Mouse (Mus musculus) c-Kit-negative CD71-positive TER-119-positive erythroid progenitor cells, embryonic 14.5 days (primary cell): ENCODE data around the gene Lamc1.
A peak's percentile ranks its signal among the peaks of the same experiment; 100 is the strongest.
"Not testable (repeated sequence)": the region's sequence is repeated elsewhere in the genome, so short reads cannot be mapped to it uniquely, and the experiment has no call there.

Source experiments
- DNase-seq: peaks from one replicate; pipeline ENCODE4 v3.0.0-alpha.2; 2013; ENCODE audit warnings: low read depth, low spot score

Lamc1 gene

GRCm38 (mm10) chr1:153332444-153333295 is at the start of gene Lamc1:
Gene Lamc1, minus strand, starts transcription at chr1:153332786.
- peak; percentile 12 for DNase-seq

- no peak for DNase-seq
Observed at GRCm38 (mm10) chr1:153380746-153381282, 48.2 kb upstream of the Lamc1 start.

GRCm38 (mm10) chr1:153379832-153380231 is 47.2 kb upstream of the Lamc1 start:
- no peak for DNase-seq

- DNase-seq: no peak
Observed at GRCm38 (mm10) chr1:153378587-153378986, 46.0 kb upstream of the Lamc1 start.

- DNase-seq: no peak
Observed at GRCm38 (mm10) chr1:153376446-153376845, 43.9 kb upstream of the Lamc1 start.

GRCm38 (mm10) chr1:153374136-153374535 is 41.5 kb upstream of the Lamc1 start:
- DNase-seq: no peak

- DNase-seq: no peak
Observed at GRCm38 (mm10) chr1:153371846-153372245, 39.3 kb upstream of the Lamc1 start.

- DNase-seq: no peak
Observed at GRCm38 (mm10) chr1:153369011-153369410, 36.4 kb upstream of the Lamc1 start.

DNA sequence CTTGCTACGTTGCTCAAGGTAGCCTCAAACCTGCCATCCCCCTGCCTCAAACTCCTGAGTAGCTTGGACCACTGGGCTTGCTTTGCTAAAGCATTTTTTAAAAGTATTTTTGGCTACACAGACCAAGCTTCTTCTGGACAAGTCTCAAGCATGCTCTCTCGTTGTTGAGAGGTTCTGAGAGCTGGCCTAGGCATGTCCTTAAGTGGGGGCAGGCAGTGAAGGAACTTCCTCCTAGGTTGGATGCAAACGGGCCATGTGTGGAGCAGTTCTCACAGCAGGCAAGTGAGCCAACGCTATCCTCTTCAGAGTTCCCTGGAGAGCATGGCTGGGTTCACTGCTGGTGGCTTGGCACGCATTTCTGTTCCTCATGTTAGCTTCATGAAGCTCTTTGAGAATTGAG is 34.5 kb upstream of the Lamc1 start:
- no peak for DNase-seq

DNA sequence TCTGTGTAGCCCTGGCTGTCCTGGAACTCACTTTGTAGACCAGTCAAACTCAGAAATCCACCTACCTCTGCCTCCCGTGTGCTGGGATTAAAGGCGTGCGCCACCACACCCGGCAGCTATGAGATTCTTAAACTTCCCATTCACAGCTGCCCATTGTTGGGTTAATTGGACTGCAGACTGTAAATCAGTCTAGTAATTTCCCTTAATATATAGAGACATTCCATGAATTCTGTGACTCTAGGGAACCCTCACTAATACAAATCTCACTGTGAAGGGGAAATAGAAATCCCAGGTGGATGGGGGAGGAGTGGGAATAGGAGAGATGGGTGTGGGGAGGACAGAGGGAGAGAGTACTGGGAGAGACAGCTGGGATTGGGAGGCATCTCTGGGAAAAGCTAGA is 29.3 kb upstream of the Lamc1 start:
- DNase-seq: no peak

DNA sequence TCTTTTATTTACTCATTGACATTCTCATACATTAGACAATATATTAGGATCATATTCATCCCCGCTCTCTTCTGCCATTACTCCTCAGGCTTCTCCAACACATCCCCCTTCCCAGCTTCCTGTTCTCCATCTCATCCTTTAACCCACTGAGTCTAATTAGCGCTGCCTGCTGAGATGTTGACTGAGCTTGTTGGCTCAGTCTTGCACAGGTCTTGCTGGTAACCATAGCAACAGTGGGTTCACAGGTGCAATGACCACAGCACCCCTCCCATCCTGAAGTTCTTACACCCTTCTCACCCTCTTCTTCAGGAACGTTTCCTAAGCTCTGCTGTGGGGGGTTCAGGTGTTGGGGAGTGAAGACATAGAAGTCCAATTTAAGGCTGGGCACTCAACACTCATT is 28.0 kb upstream of the Lamc1 start:
- DNase-seq: no peak

- no peak for DNase-seq
Observed at GRCm38 (mm10) chr1:153357218-153357617, 24.6 kb upstream of the Lamc1 start.

- DNase-seq: no peak
Observed at GRCm38 (mm10) chr1:153354466-153354865, 21.9 kb upstream of the Lamc1 start.

- no peak for DNase-seq
Observed at GRCm38 (mm10) chr1:153353736-153354430, 21.3 kb upstream of the Lamc1 start.

DNA sequence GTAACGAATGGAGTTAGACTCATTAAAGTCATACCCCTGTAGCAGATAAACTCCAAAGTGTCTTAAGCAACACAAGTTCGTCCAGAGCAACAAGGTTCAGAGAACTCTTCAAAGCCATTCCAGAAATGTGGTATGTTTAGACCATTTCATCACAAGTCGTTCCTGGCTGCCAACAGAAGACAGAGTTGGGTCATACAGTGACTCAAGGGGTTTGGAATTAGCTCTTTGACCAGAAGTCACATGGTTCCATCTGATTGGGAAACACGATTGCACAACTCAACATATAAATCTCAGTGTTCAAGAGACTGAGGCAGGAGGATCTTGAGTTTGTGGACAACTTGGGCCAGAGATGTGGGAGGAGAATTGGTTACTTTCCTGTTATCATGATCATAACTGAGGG is 18.4 kb upstream of the Lamc1 start:
- no peak for DNase-seq

DNA sequence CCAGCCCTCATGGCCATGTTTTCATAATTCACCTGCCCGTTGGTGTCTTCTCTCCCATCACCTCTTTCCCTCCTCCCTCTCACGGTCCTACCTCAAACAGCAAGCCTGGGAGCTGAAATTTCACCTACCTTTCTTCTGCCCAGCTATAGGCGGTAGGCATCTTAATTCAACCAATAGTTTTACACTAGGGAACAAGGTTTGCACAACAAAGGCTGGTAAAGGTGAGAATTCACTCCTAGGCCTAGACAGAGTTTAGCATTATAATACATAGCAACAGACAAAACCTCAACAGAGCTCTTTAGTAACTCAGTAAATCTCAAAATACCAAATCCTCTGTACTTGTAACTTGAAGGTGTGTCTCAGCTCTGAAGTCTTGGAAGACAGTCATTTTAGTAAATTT is 15.1 kb upstream of the Lamc1 start:
- no peak for DNase-seq

DNA sequence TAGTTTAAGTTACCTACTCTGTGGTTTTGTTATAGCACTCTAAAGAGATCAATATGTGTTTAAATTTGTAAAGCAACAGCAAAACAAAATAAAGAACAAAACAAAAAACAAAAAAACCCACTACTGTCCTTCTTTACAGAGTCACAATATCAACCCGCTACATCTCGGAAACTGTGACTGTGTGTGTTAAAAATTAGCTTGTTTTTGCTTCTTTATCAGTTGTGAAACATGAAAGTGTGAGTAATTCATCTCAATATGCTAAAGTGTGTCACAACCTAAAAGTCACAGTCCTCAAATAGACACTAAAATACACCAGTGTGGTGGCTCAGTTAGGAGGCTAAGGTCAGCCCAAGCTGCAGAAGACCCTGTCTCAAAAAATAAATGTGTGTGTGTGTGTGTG is 14.5 kb upstream of the Lamc1 start:
- DNase-seq: no peak

GRCm38 (mm10) chr1:153345699-153346291 is 13.2 kb upstream of the Lamc1 start:
- DNase-seq: no peak

DNA sequence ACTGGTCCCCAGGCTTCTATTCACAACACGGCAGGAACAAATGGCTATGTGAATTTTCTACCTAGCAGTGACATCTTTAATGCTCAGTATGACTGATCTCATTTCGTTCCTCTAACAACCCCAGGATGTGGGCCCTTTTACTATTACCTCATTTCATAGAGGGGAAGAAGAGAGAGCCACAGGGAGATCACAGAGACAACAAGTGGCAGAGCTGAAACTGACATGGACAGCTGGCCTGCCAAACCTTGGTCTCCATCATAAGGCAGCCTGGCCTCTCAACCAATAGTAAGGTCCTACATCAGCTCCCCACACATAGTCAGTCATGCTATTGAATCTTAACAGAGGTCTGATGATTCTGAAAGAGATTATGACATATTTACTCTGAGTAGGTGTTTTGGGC is 12.4 kb upstream of the Lamc1 start:
- DNase-seq: no peak

DNA sequence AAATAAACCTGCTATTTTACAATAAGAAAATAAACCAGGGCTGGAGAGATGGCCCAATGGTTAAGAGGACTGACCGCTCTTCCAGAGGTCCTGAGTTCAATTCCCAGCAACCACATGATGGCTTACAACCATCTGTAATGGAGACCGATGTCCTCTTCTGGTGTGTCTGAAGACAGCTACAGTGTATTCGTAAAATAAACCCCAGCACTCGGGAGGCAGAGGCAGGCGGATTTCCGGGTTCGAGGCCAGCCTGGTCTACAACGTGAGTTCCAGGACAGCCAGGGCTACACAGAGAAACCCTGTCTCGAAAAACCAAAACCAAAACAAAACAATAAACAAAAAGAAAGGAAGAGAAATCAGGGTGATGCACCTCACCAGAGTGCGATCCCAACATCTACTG is 2.9 kb upstream of the Lamc1 start:
- not testable (repeated sequence) for DNase-seq

GRCm38 (mm10) chr1:153333296-153334121 is 923 bp upstream of the Lamc1 start:
- no peak for DNase-seq
